Mouse (Mus musculus) cerebellum, adult 2 months (tissue): ENCODE data around the gene H2afy2. TPM values are rescaled to one million over a fixed set of nuclear protein-coding genes. Genes with fewer than 3 reads are reported as not detected.

Experiments
- DNase-seq, 2 experiments: peaks; one replicate each; pipeline ENCODE4 v3.0.0; 2021
- H3K27ac ChIP-seq: fragments of 200-500 bp; 2 replicates; pipeline ENCODE4 v1.5.1; 2012; ENCODE audit warnings: low read length, control low read depth, inconsistent platforms; ENCODE audit not compliant: insufficient read depth
- H3K27me3 ChIP-seq: fragments of 200-500 bp; 2 replicates; pipeline ENCODE4 v1.6.1; 2012; ENCODE audit warnings: inconsistent platforms, mild to moderate bottlenecking, low read length, moderate library complexity; ENCODE audit not compliant: control insufficient read depth, insufficient read depth
- H3K4me1 ChIP-seq: fragments of 200-500 bp; 2 replicates; pipeline ENCODE4 v1.6.1; 2011; ENCODE audit warnings: low read length; ENCODE audit not compliant: control insufficient read depth, insufficient read depth
- H3K4me3 ChIP-seq: fragments of 200-500 bp; replicated peaks from 2 replicates; pipeline ENCODE3; 2011; ENCODE audit warnings: mild to moderate bottlenecking, low read depth, low read length, control low read depth; ENCODE audit not compliant: insufficient read depth
- CTCF ChIP-seq: fragments of 200-500 bp; IDR thresholded peaks from 2 replicates; pipeline ENCODE4 v1.5.1; 2011; ENCODE audit warnings: low read depth, mild to moderate bottlenecking, control low read depth, low read length, moderate library complexity, borderline replicate concordance; ENCODE audit not compliant: insufficient read depth
- POLR2A ChIP-seq: fragments of 200-500 bp; IDR thresholded peaks from 2 replicates; pipeline ENCODE4 v1.6.1; 2011; ENCODE audit warnings: low read length, control low read depth, borderline replicate concordance; ENCODE audit not compliant: insufficient read depth
- WGBS: fragments of 180-500 bp; shearing (Covaris S2); methylation state at CpG from one replicate; pipeline ENCODE4 v1.1.7; 2018; 5-methylcytosine and 5-hydroxymethylcytosine counted together
- polyA plus RNA-seq: library from polyadenylated mRNA; depleted of rRNA; stranded (reverse); fragments of >200 nt; gene quantifications from 2 replicates; pipeline ENCODE4 v1.2.3, GENCODE M21; 2012

The H2afy2 gene
- polyA plus RNA-seq, 1 experiment: 20.8 TPM

DNA sequence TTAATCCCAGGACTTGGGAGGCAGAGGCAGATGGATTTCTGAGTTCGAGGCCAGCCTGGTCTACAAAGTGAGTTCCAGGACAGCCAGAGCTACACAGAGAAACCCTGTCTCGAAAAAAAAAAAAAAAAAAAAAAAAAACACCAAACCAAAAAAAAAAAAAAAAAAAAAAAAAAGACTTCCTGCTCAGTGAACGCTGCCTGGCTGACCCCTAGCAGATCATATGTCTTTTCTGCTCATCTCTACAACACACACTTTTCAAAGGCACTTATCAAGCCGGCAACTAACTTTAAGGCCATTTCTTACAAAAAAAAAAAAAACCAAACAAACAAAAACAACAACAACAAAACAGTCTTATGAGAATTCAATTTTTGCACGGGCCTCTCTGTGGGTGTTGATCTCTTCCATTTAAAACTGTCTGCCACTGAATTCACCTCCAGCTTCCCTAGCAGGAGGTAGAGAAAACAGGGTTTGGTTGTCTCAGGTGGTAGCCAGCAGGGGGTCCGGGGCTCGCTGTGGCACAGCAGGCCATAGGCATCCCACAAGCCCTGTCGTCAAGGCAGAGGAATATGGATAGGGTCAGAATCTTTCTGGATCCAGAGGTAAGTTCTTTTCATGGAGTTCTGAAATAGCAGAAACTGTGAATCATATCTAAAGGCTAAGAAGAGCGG is 2.4 kb downstream of the H2afy2 start:
- DNase-seq: peak in 1 of 2 experiments; percentile 23
- Histone ChIP-seq H3K27ac (no peak overlapping the region), H3K4me3 (no peak overlapping the region), H3K27me3 (no peaks in the 10 kb centered on the region), H3K4me1 (no peaks in the 10 kb centered on the region; the same call in 1 of the 2 replicates)
- WGBS: 41% methylated on average over 9 of the region's 9 CpGs
- no peak for TF ChIP-seq CTCF
- no peak for TF ChIP-seq POLR2A

- H3K4me1 ChIP-seq: peaks cover 3% of the 10 kb centered on the region
- 50% methylated on average over 6 of the region's 6 CpGs for WGBS
- TF ChIP-seq CTCF: no peak
- TF ChIP-seq POLR2A: no peak
- H3K4me3 ChIP-seq: no peak overlapping the region
- no peaks in the 10 kb centered on the region for H3K27me3 ChIP-seq
- H3K27ac ChIP-seq: no peak overlapping the region
- DNase-seq: no peak
Measured at GRCm38 (mm10) chr10:61766806-61767205, 17.1 kb downstream of the H2afy2 start.

GRCm38 (mm10) chr10:61765558-61765957 is 18.4 kb downstream of the H2afy2 start:
- WGBS: 48% methylated on average over 5 of the region's 5 CpGs
- no peak overlapping the region for H3K4me3 ChIP-seq
- H3K4me1 ChIP-seq: peaks cover 3% of the 10 kb centered on the region
- no peaks in the 10 kb centered on the region for H3K27me3 ChIP-seq
- H3K27ac ChIP-seq: no peak overlapping the region
- DNase-seq: no peak
- TF ChIP-seq CTCF (no peak), POLR2A (no peak)

DNA sequence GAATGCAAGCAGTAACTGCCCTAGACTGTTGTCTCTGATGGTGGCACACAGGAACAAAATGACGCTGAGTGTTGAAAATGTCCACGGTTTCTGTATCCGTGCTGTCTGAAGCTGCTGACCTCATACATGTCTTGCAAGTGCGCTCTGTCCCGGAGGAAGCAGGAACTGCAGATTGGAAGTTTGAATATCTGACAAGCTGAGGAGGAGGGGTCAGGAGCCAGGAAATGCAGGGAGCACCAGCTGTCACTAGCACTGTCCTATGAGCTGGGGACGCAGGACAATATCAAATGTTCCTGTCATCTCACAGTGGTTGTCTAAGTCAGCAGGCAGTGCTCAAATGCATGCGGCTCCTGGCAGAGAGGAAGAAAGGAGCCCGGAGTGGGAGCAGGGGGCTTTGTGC is 19.3 kb downstream of the H2afy2 start:
- H3K27me3 ChIP-seq: no peaks in the 10 kb centered on the region
- H3K4me1 ChIP-seq: peaks cover 3% of the 10 kb centered on the region
- H3K4me3 ChIP-seq: no peak overlapping the region
- DNase-seq: peak; percentile 30 to 50
- TF ChIP-seq POLR2A (no peak), CTCF (no peak)
- WGBS: 3% methylated on average over 8 of the region's 8 CpGs
- H3K27ac ChIP-seq: no peak overlapping the region; the same call in 1 of the 2 replicates

- Histone ChIP-seq H3K4me1 (peaks cover 6% of the 10 kb centered on the region), H3K27ac (no peak overlapping the region), H3K27me3 (no peaks in the 10 kb centered on the region), H3K4me3 (no peak overlapping the region)
- 81% methylated on average over 6 of the region's 6 CpGs for WGBS
- TF ChIP-seq CTCF (no peak), POLR2A (no peak)
- DNase-seq: no peak
Measured at GRCm38 (mm10) chr10:61759869-61760268, 24.1 kb downstream of the H2afy2 start.

DNA sequence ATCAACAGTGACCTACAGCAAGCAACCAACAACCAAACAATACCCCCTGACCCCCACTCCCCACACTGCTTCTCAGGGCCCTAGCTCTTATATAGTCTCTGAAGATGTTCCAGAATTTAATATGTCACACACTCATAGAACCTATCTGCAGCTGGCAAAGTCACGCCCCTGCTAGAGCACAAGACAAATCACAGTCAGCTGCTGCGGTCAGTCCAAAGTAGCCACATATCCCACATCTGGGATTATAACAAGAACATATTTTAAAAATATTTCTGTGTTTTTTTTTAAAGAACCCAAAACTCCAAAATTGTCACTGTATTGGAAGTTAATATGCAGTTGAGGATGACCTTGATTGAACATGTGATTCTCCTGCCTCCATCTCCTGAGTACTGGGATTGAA is 25.0 kb downstream of the H2afy2 start:
- no peak overlapping the region for H3K4me3 ChIP-seq
- DNase-seq: no peak
- no peaks in the 10 kb centered on the region for H3K27me3 ChIP-seq
- no peak for TF ChIP-seq POLR2A
- TF ChIP-seq CTCF: no peak
- H3K27ac ChIP-seq: no peak overlapping the region
- 100% methylated on average over 2 of the region's 2 CpGs for WGBS
- H3K4me1 ChIP-seq: peaks cover 4% of the 10 kb centered on the region; the same call in 1 of the 2 replicates

- peaks cover 4% of the 10 kb centered on the region; the same call in 1 of the 2 replicates for H3K4me1 ChIP-seq
- 85% methylated on average over 14 of the region's 14 CpGs for WGBS
- no peak for TF ChIP-seq POLR2A
- no peak for TF ChIP-seq CTCF
- H3K27me3 ChIP-seq: no peaks in the 10 kb centered on the region
- H3K27ac ChIP-seq: no peak overlapping the region
- H3K4me3 ChIP-seq: no peak overlapping the region
- peak in 1 of 2 experiments; percentile 27 for DNase-seq
Measured at GRCm38 (mm10) chr10:61757022-61757421, 26.9 kb downstream of the H2afy2 start.

- H3K4me3 ChIP-seq: no peak overlapping the region
- TF ChIP-seq POLR2A (no peak), CTCF (no peak)
- no peak for DNase-seq
- 96% methylated on average over 23 of the region's 23 CpGs for WGBS
- H3K27me3 ChIP-seq: no peaks in the 10 kb centered on the region
- peaks cover 4% of the 10 kb centered on the region; the same call in 1 of the 2 replicates for H3K4me1 ChIP-seq
- no peak overlapping the region for H3K27ac ChIP-seq
Measured at GRCm38 (mm10) chr10:61753071-61753470, 30.9 kb downstream of the H2afy2 start.
